Mouse (Mus musculus) liver, adult 2 months (tissue): ENCODE data around the gene Mrpl54.

Experiments
- CTCF ChIP-seq: fragments of 200-500 bp; IDR thresholded peaks from 2 replicates; pipeline ENCODE4 v1.5.1; 2011; ENCODE audit warnings: low read depth, low read length, control low read depth
- POLR2A ChIP-seq: fragments of 200-500 bp; IDR thresholded peaks from 2 replicates; pipeline ENCODE4 v1.6.1; 2011; ENCODE audit warnings: low read length, control low read depth; ENCODE audit not compliant: insufficient read depth; ENCODE audit errors: extremely low read depth

DNA sequence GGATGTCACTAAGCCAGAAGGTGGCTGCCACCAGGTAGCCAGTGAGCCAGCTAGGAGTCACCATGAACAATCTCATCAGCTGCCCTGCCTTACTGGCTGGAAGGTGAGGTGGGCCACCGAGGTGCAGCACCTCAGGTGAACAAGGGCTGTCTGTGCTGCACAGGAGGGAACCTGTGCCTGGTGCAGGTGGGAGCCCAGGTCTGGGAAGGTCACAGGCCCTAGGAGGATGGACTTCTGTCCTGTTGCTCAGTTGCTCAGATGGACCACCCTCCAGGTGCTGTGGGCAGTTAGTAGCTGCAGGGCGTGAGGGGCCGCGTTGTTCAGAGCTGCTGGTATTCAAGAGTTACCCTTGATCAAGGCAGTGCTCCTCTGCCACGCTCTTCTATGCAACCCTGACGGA is 49.9 kb downstream of the Mrpl54 start:
- no peak for TF ChIP-seq CTCF
- no peak for TF ChIP-seq POLR2A
